Mouse (Mus musculus): ENCODE measurements around the gene Shq1.

DNA sequence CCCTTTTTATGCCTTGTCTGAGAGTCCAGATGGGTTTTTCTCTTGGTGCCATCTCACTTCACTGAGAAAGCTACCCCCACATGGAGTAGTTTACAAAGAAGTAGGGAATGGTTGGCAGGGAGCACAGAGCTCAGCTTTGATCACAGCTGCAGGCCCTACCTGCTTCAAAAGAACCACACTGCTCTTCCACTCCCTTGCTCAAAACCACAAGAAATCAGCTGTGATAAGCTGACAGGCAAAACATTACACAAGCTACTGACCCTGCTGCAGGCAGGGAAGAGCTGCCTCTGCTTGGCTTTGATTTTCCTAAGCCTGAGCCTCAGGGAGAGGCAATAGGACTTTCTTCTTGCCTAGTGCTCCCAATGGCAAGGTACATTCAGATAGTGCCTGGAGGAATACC is 89.9 kb downstream of the Shq1 start:
- TF ChIP-seq CTCF (IDR thresholded peaks at IDR 0.05; ENCODE audit: low read depth, low read length) = no peak
- no peak for TF ChIP-seq GATA1 (IDR thresholded peaks at IDR 0.05; ENCODE audit: borderline replicate concordance, low read length)

All from G1E (cell line).